Comparison of ENCODE assay signal across 7 mouse cellular contexts in genomic region chr7:80825843-80826403, GRCm38 (mm10). TPM values are rescaled to one million over a fixed set of nuclear protein-coding genes. Genes with fewer than 3 reads are reported as not detected.
DNase-seq lines count a peak whose midpoint lies in the region; ATAC-seq and TF ChIP-seq lines count a peak whose summit lies in the region.

Gene Iqgap1, minus strand, starts transcription at chr7:80825974.

- H3K4me2 ChIP-seq in heart, embryonic 15.5 days = no peak within 1 kb of the TSS
- H3K4me2 ChIP-seq in neural tube, embryonic 12.5 days (replicated peaks) = no peak within 1 kb of the TSS

- no peak within 1 kb of the TSS for H3K9ac ChIP-seq in heart, embryonic 15.5 days
- H3K9ac ChIP-seq in neural tube, embryonic 12.5 days = no peak within 1 kb of the TSS

- H3K27me3 ChIP-seq in thymus, adult 2 months (ENCODE audit: control insufficient read depth, insufficient read depth, low read length) = no peaks in the 10 kb centered on the region
- H3K27me3 ChIP-seq in embryonic facial prominence, embryonic 10.5 days (replicated peaks; ENCODE audit: low read depth, poor library complexity, severe bottlenecking) = no peaks in the 10 kb centered on the region
- H3K27me3 ChIP-seq in heart, embryonic 15.5 days = no peaks in the 10 kb centered on the region
- no peaks in the 10 kb centered on the region for H3K27me3 ChIP-seq in neural tube, embryonic 12.5 days (replicated peaks)

- peaks cover 20% of the 10 kb centered on the region for H3K4me1 ChIP-seq in thymus, adult 2 months (replicated peaks; ENCODE audit: control insufficient read depth, insufficient read depth, low read length)
- peaks cover 13% of the 10 kb centered on the region for H3K4me1 ChIP-seq in embryonic facial prominence, embryonic 10.5 days
- H3K4me1 ChIP-seq in heart, embryonic 15.5 days (replicated peaks) = peaks cover 18% of the 10 kb centered on the region
- H3K4me1 ChIP-seq in neural tube, embryonic 12.5 days = no peaks in the 10 kb centered on the region; the same call in 1 of the 2 replicates

- no peaks in the 10 kb centered on the region for H3K36me3 ChIP-seq in thymus, adult 2 months (ENCODE audit: control insufficient read depth, insufficient read depth, low read length)
- H3K36me3 ChIP-seq in embryonic facial prominence, embryonic 10.5 days (replicated peaks) = no peaks in the 10 kb centered on the region
- H3K36me3 ChIP-seq in heart, embryonic 15.5 days = no peaks in the 10 kb centered on the region
- no peaks in the 10 kb centered on the region for H3K36me3 ChIP-seq in neural tube, embryonic 12.5 days

- intact Hi-C loops in left cerebral cortex, postnatal 36 days (cut with DNase I) = no loop called here

- TF ChIP-seq CTCF in thymus, adult 2 months (IDR thresholded peaks at IDR 0.05; ENCODE audit: borderline replicate concordance, control insufficient read depth, extremely low read depth, insufficient read depth, low read length, poor library complexity) = no peak

- 92% methylated on average over 11 of the region's 11 CpGs for WGBS in thymus, adult 2 months
- 69% methylated on average over 11 of the region's 11 CpGs for WGBS in embryonic facial prominence, embryonic 10.5 days
- 57% methylated on average over 11 of the region's 11 CpGs for WGBS in heart, embryonic 15.5 days
- WGBS in neural tube, embryonic 12.5 days = 80% methylated on average over 11 of the region's 11 CpGs

- DNase-seq in thymus, adult 2 months = no peak
- no peak for DNase-seq in thymus, postnatal 4 days
- no peak for DNase-seq in embryonic facial prominence, embryonic 10.5 days (ENCODE audit: low spot score)
- no peak for DNase-seq in left cerebral cortex, postnatal 36 days (ENCODE audit: low spot score in 2 of 2)
- DNase-seq in testis, postnatal 10 days (ENCODE audit: low spot score) = no peak

- H3K9me3 ChIP-seq in embryonic facial prominence, embryonic 10.5 days = no peaks in the 10 kb centered on the region
- H3K9me3 ChIP-seq in heart, embryonic 15.5 days (replicated peaks) = no peaks in the 10 kb centered on the region
- H3K9me3 ChIP-seq in neural tube, embryonic 12.5 days = no peaks in the 10 kb centered on the region

- no peak within 1 kb of the TSS for H3K27ac ChIP-seq in thymus, adult 2 months (ENCODE audit: control insufficient read depth, insufficient read depth, low read length)
- H3K27ac ChIP-seq in embryonic facial prominence, embryonic 10.5 days (replicated peaks) = no peak within 1 kb of the TSS
- H3K27ac ChIP-seq in heart, embryonic 15.5 days = no peak within 1 kb of the TSS
- no peak within 1 kb of the TSS for H3K27ac ChIP-seq in neural tube, embryonic 12.5 days

- no peak for ATAC-seq in heart, embryonic 15.5 days (replicated peaks; ENCODE audit: insufficient number of reproducible peaks, insufficient read depth, low FRiP score, low read depth)
- ATAC-seq in neural tube, embryonic 12.5 days (ENCODE audit: low FRiP score, low read depth) = no peak

- H3K4me3 ChIP-seq in thymus, adult 2 months (ENCODE audit: control insufficient read depth, insufficient read depth, low read length) = no peak within 1 kb of the TSS
- H3K4me3 ChIP-seq in embryonic facial prominence, embryonic 10.5 days = no peak within 1 kb of the TSS
- H3K4me3 ChIP-seq in heart, embryonic 15.5 days = no peak within 1 kb of the TSS
- H3K4me3 ChIP-seq in neural tube, embryonic 12.5 days = no peak within 1 kb of the TSS

- no peak for TF ChIP-seq POLR2A in thymus, adult 2 months (IDR thresholded peaks at IDR 0.05; ENCODE audit: control insufficient read depth, extremely low read depth, insufficient read depth, low read length, poor library complexity)

RNA-seq across cellular contexts. Expression of gene Iqgap1, which starts in this region (rescaled TPM):
- polyA plus RNA-seq in thymus, adult 2 months (2012; rRNA removed) = 112 and 119 TPM in 2 replicates
- 29.2 and 29.3 TPM in 2 replicates for polyA plus RNA-seq in embryonic facial prominence, embryonic 10.5 days (2016; fragmentation: Nextera tagmentation; extraction: Ambion mirVana)
- 35.6 and 49.4 TPM in 2 replicates for polyA plus RNA-seq in heart, embryonic 15.5 days (2015; fragmentation: Nextera tagmentation; extraction: Ambion mirVana)
- 10 to 100 TPM; 18.5 to 26.9 TPM for total RNA-seq in left cerebral cortex, postnatal 36 days (2021)
- 26.9 and 27.3 TPM in 2 replicates for polyA plus RNA-seq in neural tube, embryonic 12.5 days (2016; fragmentation: Nextera tagmentation; extraction: Ambion mirVana)
